Mouse (Mus musculus) macrophage (primary cell): ENCODE data around the gene Sorbs1. TPM values are rescaled to one million over a fixed set of nuclear protein-coding genes. Genes with fewer than 3 reads are reported as not detected.

Experiments used
- H3K27ac ChIP-seq: fragments of 350-480 bp; formaldehyde crosslinking; 2 replicates; pipeline ENCODE4 v1.9.0; 2021
- H3K36me3 ChIP-seq: fragments of 350-480 bp; formaldehyde crosslinking; 2 replicates; pipeline ENCODE4 v1.9.0; 2021; ENCODE audit errors: inconsistent target
- H3K4me3 ChIP-seq: fragments of 350-480 bp; formaldehyde crosslinking; 2 replicates; pipeline ENCODE4 v1.9.0; 2021; ENCODE audit errors: inconsistent target
- H3K79me2 ChIP-seq: fragments of 350-480 bp; formaldehyde crosslinking; 2 replicates; pipeline ENCODE4 v1.9.0; 2021; ENCODE audit errors: inconsistent target
- WGBS: methylation state at CpG from one replicate; pipeline ENCODE4 v1.1.7; 2026; ENCODE audit warnings: inconsistent platforms; ENCODE audit not compliant: missing documents; 5-methylcytosine and 5-hydroxymethylcytosine counted together
- polyA plus RNA-seq: library from polyadenylated mRNA; stranded (reverse); fragments of 250-400 nt; gene quantifications from 3 replicates; pipeline ENCODE4 v1.2.4, GENCODE M21; 2018; ENCODE audit warnings: inconsistent platforms

The Sorbs1 gene
- polyA plus RNA-seq, 1 experiment from 2014 or later, result 0.19 TPM

DNA sequence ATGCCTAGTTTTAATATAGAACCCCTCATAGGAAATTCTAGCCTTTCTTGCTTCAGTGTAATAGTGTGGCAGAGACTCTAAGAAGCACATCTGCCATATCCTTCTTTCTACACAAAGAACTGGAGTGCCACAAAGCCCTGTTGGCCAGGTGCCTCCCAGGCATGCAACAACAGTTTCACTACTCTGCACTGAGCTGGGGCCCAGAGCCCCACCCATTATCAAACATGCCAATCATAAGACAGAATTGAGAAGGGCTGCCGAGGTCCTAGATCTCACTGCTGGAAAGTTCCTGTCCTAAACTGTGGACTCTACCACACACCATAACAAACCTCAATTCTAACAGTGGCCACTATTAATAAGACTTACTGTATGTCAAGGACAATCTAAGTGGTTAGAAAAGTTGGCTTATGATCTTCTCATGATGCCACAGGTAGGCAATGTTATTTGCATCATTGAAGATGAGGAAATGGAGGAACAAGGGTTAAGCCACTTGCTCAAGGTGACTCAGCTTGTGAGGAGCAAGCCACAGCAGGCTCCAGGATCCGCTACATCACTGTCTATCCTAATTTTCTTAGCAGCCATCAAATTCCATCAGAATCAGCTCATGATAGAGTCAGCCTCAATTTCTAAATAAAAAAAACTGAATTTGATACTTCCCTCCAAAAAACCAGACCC is 257.1 kb downstream of the Sorbs1 start:
- Histone ChIP-seq H3K4me3 (no peak overlapping the region), H3K27ac (no peak overlapping the region), H3K36me3 (no peaks in the 10 kb centered on the region), H3K79me2 (no peaks in the 10 kb centered on the region)
- 50% methylated on average over 2 of the region's 2 CpGs for WGBS

DNA sequence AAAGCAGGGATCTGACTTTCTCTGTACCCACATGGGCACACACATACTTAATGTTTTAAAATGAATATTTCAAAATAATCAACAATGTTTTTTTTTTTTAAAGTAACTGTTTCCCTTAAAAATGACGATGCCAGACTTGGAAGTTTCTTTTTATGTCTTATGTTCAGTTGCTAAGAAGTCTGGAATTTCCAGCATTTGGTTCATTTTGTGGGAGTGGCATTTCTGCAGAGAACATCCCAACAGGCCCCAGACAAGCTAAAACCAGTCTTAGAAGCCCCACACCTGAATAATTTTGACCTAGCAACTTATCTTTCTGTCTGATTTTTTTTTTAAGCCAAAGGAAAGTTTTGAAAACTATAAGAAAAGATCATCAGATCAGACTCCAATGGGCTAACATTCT is 258.0 kb downstream of the Sorbs1 start:
- H3K79me2 ChIP-seq, result no peaks in the 10 kb centered on the region
- no peak overlapping the region for H3K27ac ChIP-seq
- H3K4me3 ChIP-seq, result no peak overlapping the region
- 100% methylated on average over 1 of the region's 1 CpGs for WGBS
- no peaks in the 10 kb centered on the region for H3K36me3 ChIP-seq

DNA sequence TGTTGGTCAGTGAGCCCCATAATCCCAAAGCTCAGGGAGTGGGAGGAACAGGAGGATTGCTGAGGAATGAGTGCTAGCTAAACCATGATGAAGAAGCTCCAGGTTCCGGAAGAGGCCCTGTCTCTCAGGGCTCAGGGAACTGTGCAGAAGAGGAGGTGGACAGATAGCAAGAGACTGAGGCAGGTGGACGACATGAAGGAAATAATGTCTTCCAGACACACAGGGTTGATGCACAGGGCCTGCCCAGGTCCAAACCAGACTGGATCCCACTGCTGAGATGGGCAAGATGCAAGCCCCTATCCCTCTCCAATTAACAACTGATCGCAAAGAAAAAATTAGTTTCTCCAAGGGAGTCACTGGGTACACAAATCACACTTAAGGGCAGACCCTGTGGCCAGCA is 258.8 kb downstream of the Sorbs1 start:
- Histone ChIP-seq H3K36me3 (no peaks in the 10 kb centered on the region), H3K27ac (no peak overlapping the region), H3K79me2 (no peaks in the 10 kb centered on the region), H3K4me3 (no peak overlapping the region)
- 97% methylated on average over 3 of the region's 3 CpGs for WGBS

DNA sequence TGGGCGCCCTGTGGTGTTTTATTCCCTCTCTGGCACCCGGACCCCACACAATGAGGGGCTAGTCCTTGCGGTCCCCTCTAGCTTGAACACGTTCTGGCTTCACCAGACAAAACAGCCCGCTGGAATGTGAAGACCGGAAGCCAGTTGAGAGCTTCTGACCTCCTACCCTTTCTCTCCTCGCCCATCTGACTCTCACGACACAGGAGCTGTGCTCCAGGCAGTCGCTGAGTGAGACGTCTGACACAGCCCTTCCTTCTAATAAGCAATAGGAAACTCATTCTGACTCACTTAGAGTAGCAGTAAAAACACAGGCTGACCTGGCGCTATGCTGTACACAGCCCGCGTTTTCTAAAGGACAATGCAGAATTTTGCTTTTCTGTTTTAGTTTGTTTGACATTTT is 259.8 kb downstream of the Sorbs1 start:
- Histone ChIP-seq H3K79me2 (no peaks in the 10 kb centered on the region), H3K36me3 (no peaks in the 10 kb centered on the region), H3K27ac (no peak overlapping the region), H3K4me3 (no peak overlapping the region)
- 59% methylated on average over 13 of the region's 13 CpGs for WGBS

DNA sequence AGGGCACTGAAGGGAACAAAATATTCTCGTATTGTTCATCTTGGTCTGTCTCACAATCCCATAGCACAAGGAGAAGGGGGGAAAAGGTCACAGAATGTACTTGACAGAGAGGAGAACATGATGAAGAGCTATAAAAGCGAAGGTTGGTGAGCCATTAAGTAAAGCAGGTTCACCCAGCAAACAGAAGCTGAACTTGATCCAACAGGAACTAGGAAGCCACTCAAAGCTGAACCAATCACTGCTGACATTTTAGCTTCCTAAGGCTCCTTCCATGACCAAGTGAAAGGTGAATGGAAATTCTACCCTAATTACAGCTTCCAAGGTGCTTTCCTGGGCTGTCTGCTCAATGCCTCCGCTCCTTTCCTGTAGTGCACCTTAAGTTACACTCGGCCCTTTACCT is 262.5 kb downstream of the Sorbs1 start:
- Histone ChIP-seq H3K79me2 (no peaks in the 10 kb centered on the region), H3K27ac (no peak overlapping the region), H3K36me3 (no peaks in the 10 kb centered on the region), H3K4me3 (no peak overlapping the region)
- WGBS, result 96% methylated on average over 4 of the region's 4 CpGs

DNA sequence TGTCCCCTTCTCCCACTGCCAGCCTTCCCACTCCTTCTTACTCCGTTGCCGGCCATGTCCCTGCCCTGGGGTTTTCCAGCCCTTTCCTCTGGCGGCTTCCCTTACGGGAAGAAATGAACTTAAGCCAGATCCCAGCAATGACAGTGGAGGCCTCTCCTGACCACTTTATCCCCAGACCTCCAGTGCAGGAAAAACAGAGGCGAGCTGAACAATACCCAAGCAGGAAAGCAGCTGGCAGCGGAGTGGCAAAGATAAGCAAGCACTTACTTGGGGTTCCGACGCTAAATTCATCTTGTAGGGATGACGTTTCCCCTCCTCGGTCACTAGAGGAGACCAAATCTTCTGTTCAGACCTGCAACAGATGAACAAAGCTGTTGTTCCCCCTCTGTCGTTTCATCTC is 264.2 kb downstream of the Sorbs1 start:
- Histone ChIP-seq H3K27ac (no peak overlapping the region), H3K36me3 (no peaks in the 10 kb centered on the region), H3K4me3 (no peak overlapping the region), H3K79me2 (no peaks in the 10 kb centered on the region)
- WGBS, result 84% methylated on average over 10 of the region's 11 CpGs

DNA sequence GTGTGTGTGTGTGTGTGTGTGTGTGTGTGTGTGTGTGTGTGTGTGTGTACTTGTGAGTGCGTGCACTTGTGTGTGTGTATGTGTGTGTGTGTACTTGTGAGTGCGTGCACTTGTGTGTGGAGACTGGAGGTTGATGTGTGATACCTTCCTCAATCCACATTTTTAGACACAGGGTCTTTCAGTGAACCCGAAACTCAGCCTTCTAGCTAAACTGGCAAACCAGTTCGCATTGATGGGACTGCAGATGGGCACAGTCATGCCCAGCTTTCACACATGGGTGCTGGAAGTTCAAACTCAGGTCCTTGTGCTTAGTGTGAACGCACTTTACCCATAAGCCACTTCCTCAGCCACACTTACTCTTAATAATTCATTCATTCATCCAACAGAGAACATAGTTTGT is 265.1 kb downstream of the Sorbs1 start:
- H3K36me3 ChIP-seq, result no peaks in the 10 kb centered on the region
- no peak overlapping the region for H3K4me3 ChIP-seq
- H3K79me2 ChIP-seq, result no peaks in the 10 kb centered on the region
- 98% methylated on average over 4 of the region's 5 CpGs for WGBS
- H3K27ac ChIP-seq, result no peak overlapping the region

DNA sequence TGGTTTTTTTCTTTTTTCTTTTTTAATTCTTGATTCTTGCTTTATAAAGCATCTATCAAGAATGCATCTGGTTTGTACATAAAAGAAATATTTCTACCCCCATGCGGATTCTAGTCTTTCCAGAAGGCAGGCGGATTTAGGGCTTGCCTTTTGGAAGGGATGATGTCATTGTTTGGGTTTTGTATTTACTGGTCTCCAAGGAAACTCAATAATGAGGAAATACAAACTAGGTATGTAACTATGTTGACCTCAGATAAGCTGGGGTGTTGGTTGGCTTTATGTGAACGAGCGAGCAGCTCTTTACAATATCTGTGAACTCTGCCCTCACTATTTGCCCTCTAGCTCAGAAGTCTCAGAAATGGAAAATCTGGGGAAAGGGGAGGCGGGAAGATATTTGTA is 266.3 kb downstream of the Sorbs1 start:
- H3K27ac ChIP-seq, result no peak overlapping the region
- WGBS, result 91% methylated on average over 5 of the region's 5 CpGs
- no peak overlapping the region for H3K4me3 ChIP-seq
- H3K36me3 ChIP-seq, result no peaks in the 10 kb centered on the region
- H3K79me2 ChIP-seq, result no peaks in the 10 kb centered on the region

DNA sequence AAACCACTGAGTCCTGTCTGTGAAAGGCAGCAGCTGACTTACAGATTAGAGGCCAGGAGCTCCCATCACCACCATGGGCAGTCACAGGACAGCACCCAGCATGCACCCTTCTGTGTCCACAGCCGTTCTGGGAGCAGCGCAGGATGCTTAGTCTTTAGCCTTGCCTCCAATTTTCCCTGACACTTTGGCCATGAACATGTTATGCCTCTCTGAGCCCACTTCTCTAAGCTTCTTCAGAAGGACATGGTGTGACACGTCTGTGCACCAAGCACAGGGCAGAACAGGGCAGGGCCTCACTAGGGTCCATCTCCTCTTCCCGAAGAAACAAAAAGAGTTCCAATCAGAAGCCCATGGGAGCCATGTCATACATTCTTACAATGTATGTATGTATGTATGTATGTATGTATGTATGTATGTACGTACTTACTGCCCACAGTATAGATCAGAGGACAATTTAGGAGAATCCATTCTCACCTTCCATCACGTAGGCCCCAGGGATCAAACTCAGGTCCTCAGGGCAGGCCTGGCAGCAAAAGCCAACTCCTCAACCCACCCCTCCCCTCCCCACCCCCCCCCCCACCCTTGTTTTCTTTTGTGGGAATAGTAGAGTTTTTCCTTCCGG is 266.8 kb downstream of the Sorbs1 start:
- no peak overlapping the region for H3K27ac ChIP-seq
- no peaks in the 10 kb centered on the region for H3K36me3 ChIP-seq
- no peaks in the 10 kb centered on the region for H3K79me2 ChIP-seq
- WGBS, result 94% methylated on average over 7 of the region's 7 CpGs
- no peak overlapping the region for H3K4me3 ChIP-seq

Other genes with a start within 250 kb of the Sorbs1 start
- 0.53 to 1.1 TPM (median 0.80 TPM) in 3 replicates for gene Pdlim1, start 241.9 kb downstream of the Sorbs1 start, polyA plus RNA-seq
- gene Aldh18a1, start 74.7 kb upstream of the Sorbs1 start, polyA plus RNA-seq, result 2.2 to 7.3 TPM (median 2.4 TPM) in 3 replicates
- gene Tctn3, start 98.5 kb upstream of the Sorbs1 start, polyA plus RNA-seq, result 7.0 to 10.4 TPM (median 7.7 TPM) in 3 replicates
- gene Entpd1, start 98.6 kb upstream of the Sorbs1 start, polyA plus RNA-seq, result 164 to 283 TPM (median 241 TPM) in 3 replicates
- 0.21 TPM in 1 of 3 replicates, not detected in the others for gene Cc2d2b, start 235.0 kb upstream of the Sorbs1 start, polyA plus RNA-seq